Mouse (Mus musculus) ES-CJ7 (cell line): ENCODE measurements at regions not wholly inside any gene's neighbourhood (a gene's known extent, or its start where the extent isn't known, plus 50 kb on each side); places are given as distances from the start of the nearest gene placed in this dataset.

Experiments
- DNase-seq: peaks from one replicate; pipeline ENCODE4 v3.0.0; 2011; ENCODE audit warnings: low read depth, low spot score

- no peak for DNase-seq
Observed at GRCm38 (mm10) chr4:22292169-22292568, 65.2 kb upstream of the Fbxl4 start.

GRCm38 (mm10) chr4:22300206-22300605, 57.1 kb upstream of the Fbxl4 start:
- no peak for DNase-seq

GRCm38 (mm10) chr4:22301148-22301942, 56.0 kb upstream of the Fbxl4 start:
- DNase-seq, result no peak

GRCm38 (mm10) chr4:22301943-22302215, 55.5 kb upstream of the Fbxl4 start:
- DNase-seq, result no peak

- no peak for DNase-seq
Observed at GRCm38 (mm10) chr4:22302262-22302661, 55.1 kb upstream of the Fbxl4 start.
